Mouse (Mus musculus) heart, embryonic 10.5 days (tissue): ENCODE measurements at regions not wholly inside any gene's neighbourhood (a gene's known extent, or its start where the extent isn't known, plus 50 kb on each side); places are given as distances from the start of the nearest gene placed in this dataset.

Experiments
- DNase-seq: peaks from one replicate; pipeline ENCODE4 v3.0.0-alpha.2; 2017; ENCODE audit warnings: low spot score
- H3K27ac ChIP-seq: fragments of 300-500 bp; sonication (generic); 2 replicates; pipeline ENCODE4 v1.5.1; 2016; ENCODE audit warnings: mild to moderate bottlenecking
- H3K27me3 ChIP-seq: fragments of 300-500 bp; sonication (generic); 2 replicates; pipeline ENCODE4 v1.6.1; 2016; ENCODE audit warnings: mild to moderate bottlenecking; ENCODE audit not compliant: poor library complexity, insufficient read depth, severe bottlenecking
- H3K36me3 ChIP-seq: fragments of 300-500 bp; sonication (generic); 2 replicates; pipeline ENCODE4 v1.6.1; 2016; ENCODE audit warnings: mild to moderate bottlenecking, moderate library complexity
- H3K4me1 ChIP-seq: fragments of 300-500 bp; sonication (generic); 2 replicates; pipeline ENCODE4 v1.6.1; 2016; ENCODE audit warnings: mild to moderate bottlenecking
- H3K4me3 ChIP-seq: fragments of 300-500 bp; sonication (generic); 2 replicates; pipeline ENCODE4 v1.5.1; 2016; ENCODE audit warnings: mild to moderate bottlenecking, moderate library complexity
- H3K9me3 ChIP-seq: fragments of 300-500 bp; sonication (generic); 2 replicates; pipeline ENCODE4 v1.6.1; 2016; ENCODE audit warnings: mild to moderate bottlenecking, moderate library complexity
- WGBS: fragments of 180-500 bp; shearing (Covaris S2); methylation state at CpG from one replicate; pipeline ENCODE4 v1.1.7; 2016; 5-methylcytosine and 5-hydroxymethylcytosine counted together

DNA sequence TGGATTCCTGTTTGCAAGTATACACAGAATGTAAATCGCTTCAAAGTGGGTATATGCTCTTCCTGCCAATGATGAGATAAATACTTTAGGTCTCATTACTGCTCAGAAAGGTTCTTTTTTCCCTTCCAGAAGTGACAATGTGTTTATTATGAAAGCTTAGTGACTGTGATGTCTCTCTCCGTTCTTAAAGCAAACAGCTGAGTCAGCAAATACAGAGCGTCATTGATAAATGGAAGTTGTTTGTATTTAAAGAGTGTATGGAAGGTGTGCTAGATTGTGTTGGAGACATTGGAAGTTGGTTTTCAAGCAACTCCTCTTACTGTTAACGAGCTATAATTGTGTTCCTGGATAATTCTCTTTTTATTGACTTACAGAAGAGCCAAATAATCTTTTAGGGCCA is 408.0 kb downstream of the Prr30 start:
- 73% methylated on average over 4 of the region's 4 CpGs for whole genome bisulfite sequencing
- Histone ChIP-seq H3K9me3 (no peaks in the 10 kb centered on the region), H3K27me3 (no peaks in the 10 kb centered on the region), H3K27ac (no peak overlapping the region), H3K4me1 (no peaks in the 10 kb centered on the region), H3K4me3 (no peak overlapping the region), H3K36me3 (no peaks in the 10 kb centered on the region)
- DNase-seq = no peak

DNA sequence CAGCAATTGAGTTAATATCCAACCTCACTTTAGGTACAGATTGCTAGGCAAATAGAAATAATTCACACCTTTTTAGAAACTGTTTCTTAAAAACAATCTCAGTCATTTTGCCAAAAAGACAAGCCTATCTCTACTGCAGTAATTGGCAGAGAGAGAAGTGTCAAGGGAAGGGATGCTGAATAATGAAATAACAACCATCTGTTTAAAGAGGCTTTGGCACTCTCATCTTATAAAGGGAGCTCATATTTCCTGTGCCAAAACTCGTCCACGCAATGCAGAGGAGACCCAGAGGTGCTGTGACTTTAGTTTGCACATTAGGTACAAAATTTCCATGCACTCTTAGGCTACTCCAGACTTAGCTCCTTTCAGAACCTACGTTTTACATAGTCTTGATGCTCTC is 418.2 kb downstream of the Prr30 start:
- Histone ChIP-seq H3K36me3 (no peaks in the 10 kb centered on the region), H3K4me3 (no peak overlapping the region), H3K9me3 (no peaks in the 10 kb centered on the region), H3K4me1 (no peaks in the 10 kb centered on the region), H3K27me3 (no peaks in the 10 kb centered on the region), H3K27ac (no peak overlapping the region)
- 78% methylated on average over 3 of the region's 3 CpGs for WGBS
- DNase-seq = no peak

DNA sequence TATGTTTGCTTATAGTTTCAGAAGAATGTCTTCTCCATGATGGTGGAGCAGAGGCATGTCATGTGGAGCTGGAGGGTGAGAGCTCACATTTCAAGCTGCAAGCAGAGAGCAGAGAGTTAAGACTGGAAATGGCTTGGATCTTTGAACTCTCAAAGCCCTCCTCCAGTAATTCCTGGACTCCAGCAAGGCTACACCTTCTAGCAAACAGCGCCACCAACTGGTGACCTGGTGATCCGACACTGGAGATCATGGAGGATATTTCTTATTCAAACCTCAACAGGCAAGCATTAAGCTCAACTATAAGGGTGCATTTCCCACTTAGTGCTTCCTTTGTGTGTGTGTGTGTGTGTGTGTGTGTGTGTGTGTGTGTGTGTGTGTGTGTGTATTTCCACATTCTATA is 446.2 kb downstream of the Prr30 start:
- Histone ChIP-seq H3K27ac (no peak overlapping the region), H3K9me3 (no peaks in the 10 kb centered on the region), H3K36me3 (no peaks in the 10 kb centered on the region), H3K4me1 (peaks cover 20% of the 10 kb centered on the region), H3K27me3 (no peaks in the 10 kb centered on the region), H3K4me3 (no peak overlapping the region)
- no peak for DNase-seq
- 42% methylated on average over 2 of the region's 2 CpGs for WGBS

DNA sequence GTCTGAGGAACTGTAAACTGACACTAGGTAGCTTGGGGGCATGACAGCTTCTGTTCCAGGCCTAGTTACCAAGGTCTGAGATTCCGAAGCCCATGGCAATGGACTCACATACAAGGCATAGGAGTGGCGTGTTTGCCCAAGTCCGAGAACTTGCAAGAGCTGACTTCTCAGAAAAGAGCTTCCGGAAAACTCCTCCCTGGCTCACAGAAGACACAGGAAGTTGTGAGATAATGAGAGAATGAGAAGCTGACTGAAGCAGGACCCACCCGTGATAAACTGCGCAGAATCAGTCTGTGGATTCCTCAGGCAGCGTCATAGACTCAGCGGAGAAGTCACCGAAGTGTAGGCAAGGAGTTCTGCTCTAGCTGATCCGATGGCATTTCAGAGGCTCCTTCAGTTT is 447.4 kb downstream of the Prr30 start:
- Histone ChIP-seq H3K4me1 (peaks cover 20% of the 10 kb centered on the region), H3K27ac (no peak overlapping the region), H3K9me3 (no peaks in the 10 kb centered on the region), H3K27me3 (no peaks in the 10 kb centered on the region), H3K36me3 (no peaks in the 10 kb centered on the region), H3K4me3 (no peak overlapping the region)
- DNase-seq = no peak
- 72% methylated on average over 10 of the region's 10 CpGs for WGBS

DNA sequence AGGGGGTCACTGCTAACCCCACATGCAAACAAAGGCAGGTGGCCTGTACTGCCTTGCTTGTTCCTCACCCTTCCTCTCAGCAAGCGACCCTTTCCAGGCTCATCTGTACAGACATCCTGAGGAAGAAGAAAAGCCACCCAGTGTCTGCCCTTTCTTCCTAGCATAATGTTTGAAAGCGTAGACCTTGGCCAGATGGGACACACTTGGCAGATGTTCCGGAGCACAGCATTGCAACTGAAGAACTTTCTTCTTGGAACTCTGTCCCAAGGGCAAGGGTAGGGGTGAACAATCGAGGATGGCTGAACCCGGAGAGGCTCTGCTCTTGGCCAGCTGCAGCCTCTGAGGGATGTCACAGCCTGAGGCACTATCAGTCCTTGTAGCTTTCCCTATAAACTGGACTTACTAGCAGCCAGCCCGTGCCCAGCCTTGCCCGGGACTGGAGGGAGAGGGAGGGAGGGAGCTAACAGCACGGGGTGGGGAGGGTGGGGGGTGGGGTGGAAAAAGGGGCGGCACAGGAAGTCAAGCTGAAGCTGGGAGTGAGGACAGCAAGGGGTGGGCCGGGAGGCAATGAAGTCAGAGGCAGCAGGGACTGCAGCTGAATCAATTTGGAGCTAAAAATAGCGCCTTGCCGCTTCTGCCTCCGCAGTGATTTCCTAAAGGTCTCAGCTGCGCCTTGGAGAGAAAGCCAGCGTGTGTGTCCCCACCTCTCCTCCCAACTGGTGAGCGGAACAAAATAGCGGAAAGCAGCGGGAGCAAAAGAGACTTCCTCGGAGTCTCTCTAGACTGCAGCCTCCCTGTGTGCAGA is 450.2 kb downstream of the Prr30 start:
- WGBS = 10% methylated on average over 19 of the region's 19 CpGs
- H3K4me3 ChIP-seq = peak overlapping the region; percentile 59
- H3K9me3 ChIP-seq = no peaks in the 10 kb centered on the region

DNA sequence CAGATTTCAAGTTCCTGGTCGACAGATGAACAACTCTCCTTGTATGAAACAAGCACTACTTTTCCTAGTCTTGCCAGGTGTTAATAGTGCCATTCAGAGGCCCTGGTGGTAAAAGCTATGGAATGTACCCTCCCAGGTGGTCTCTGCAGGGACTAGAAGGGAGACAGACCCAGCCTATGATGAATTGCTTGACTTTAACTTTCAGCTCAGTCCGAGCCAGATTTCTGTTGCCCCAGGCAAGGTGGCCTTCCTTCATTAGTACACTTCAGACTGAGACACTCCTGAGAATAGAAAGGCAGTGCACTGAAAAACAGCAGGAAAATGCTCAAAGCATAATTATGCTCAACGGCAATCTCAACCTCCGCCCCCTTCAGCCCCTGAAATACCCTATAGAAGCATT is 450.8 kb upstream of the Klf12 start:
- Histone ChIP-seq H3K9me3 (no peaks in the 10 kb centered on the region), H3K36me3 (no peaks in the 10 kb centered on the region), H3K27ac (no peak overlapping the region), H3K4me3 (no peak overlapping the region), H3K4me1 (no peaks in the 10 kb centered on the region), H3K27me3 (no peaks in the 10 kb centered on the region)
- DNase-seq = no peak
- 71% methylated on average over 4 of the region's 4 CpGs for WGBS

More for the DNA sequence above, 450.2 kb downstream of the Prr30 start:
- no peaks in the 10 kb centered on the region for H3K27me3 ChIP-seq
- H3K27ac ChIP-seq = peak overlapping the region; percentile 89
- H3K36me3 ChIP-seq = no peaks in the 10 kb centered on the region
- H3K4me1 ChIP-seq = peaks cover 20% of the 10 kb centered on the region
- peak; percentile 94 for DNase-seq

DNA sequence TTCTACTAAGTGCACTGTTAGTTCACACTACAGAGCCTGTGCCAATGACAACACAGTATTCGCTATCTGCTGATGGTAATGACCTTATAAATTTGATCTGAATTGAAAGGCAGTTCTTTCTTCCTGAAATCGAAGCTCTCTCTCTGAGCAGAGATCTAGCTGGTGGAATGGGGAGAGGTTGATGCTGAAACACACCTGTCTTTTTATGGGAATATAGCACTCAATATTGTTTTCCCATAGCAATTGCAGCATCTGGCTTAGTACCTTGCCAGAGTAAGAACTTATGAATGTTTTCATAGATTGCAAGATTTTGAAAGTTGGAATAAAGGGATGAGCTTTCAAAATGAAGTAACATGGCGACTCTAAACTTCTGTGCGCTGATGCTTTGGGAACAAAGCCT is 444.0 kb upstream of the Klf12 start:
- no peak overlapping the region for H3K4me3 ChIP-seq
- WGBS = 76% methylated on average over 4 of the region's 4 CpGs
- no peak for DNase-seq
- no peaks in the 10 kb centered on the region for H3K27me3 ChIP-seq
- H3K9me3 ChIP-seq = no peaks in the 10 kb centered on the region
- H3K4me1 ChIP-seq = no peaks in the 10 kb centered on the region
- no peaks in the 10 kb centered on the region for H3K36me3 ChIP-seq
- no peak overlapping the region for H3K27ac ChIP-seq

DNA sequence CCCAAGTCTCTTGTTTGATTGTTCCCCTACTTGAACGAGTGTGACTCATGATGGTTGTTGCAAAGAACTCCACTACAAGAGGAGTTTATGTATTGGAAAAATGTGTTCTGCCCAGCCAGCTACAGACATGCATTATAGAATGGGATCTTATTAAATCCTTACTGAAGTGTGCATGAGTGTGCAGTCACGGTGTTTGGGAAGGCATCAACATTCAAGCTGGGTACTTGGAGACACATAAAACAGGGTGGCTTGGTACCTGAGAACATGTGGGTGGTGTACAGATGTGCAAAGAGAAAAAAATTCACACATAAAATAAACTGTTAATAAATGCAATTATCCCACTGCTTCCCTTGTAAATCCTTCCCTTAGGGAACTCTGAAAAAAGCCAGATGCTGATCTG is 443.2 kb upstream of the Klf12 start:
- Histone ChIP-seq H3K4me3 (no peak overlapping the region), H3K27ac (no peak overlapping the region), H3K36me3 (no peaks in the 10 kb centered on the region), H3K27me3 (no peaks in the 10 kb centered on the region), H3K4me1 (no peaks in the 10 kb centered on the region), H3K9me3 (no peaks in the 10 kb centered on the region)
- DNase-seq = no peak
- 67% methylated on average over 2 of the region's 2 CpGs for WGBS

DNA sequence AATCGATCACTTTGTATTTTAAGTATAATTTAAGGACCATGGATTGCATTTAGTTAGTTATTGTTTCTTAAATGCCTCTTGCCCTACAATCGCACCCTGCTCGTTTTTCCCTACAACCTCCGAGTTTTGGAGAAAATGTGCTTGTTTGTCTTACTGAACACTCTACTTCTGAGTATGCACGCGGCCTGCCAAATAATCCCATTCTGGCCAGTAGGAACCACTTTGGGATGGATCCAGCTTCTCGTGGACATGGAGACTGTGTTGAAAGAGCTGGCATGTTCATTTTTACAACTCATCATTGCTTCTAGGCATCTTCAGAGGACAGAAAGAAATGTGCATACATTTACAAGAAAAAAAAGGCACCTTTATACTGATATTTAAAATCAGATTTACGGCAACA is 440.5 kb upstream of the Klf12 start:
- H3K27ac ChIP-seq = no peak overlapping the region
- no peaks in the 10 kb centered on the region for H3K9me3 ChIP-seq
- no peaks in the 10 kb centered on the region for H3K36me3 ChIP-seq
- H3K27me3 ChIP-seq = no peaks in the 10 kb centered on the region
- peaks cover 2% of the 10 kb centered on the region; the same call in 1 of the 2 replicates for H3K4me1 ChIP-seq
- WGBS = 87% methylated on average over 8 of the region's 8 CpGs
- no peak for DNase-seq
- no peak overlapping the region for H3K4me3 ChIP-seq

DNA sequence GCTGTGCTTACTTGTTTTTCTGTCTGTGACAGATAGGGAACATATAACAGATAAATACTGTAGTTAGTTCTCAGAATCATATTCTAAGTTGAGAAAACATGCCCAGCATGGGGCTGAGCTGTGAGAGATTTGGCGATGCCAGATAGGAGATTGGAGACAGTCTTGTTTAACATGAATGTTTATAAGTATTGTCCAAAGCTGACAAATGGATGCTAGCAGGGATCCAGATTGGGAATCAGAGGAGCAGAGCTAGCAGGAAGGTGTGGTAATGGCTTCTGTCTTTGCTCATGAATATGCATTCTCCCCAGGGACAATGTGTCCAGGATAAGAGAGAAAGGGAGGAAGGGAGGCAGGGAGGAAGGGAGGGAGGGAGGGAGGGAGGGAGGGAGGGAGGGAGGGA is 436.2 kb upstream of the Klf12 start:
- H3K4me3 ChIP-seq = no peak overlapping the region
- 62% methylated on average over 1 of the region's 1 CpGs for WGBS
- H3K36me3 ChIP-seq = no peaks in the 10 kb centered on the region

DNA sequence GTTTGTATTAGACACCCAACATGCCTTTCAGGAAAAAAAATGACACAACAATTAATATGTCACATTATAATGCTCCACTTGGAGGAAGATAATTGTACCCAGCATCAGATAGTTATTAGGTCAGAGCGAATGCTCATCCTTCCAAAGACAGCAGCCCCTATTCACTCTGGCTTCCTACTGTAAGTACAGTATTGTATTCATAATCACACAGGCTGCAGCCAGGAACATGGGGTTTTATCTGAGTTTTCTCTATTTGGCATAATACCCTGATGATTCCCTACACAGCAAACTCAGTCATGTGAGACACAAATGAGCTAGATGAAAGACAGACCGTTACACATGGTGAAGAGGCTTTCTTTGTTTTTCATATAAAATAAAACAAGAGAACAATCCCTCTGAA is 430.5 kb upstream of the Klf12 start:
- H3K4me1 ChIP-seq = peaks cover 5% of the 10 kb centered on the region; the same call in 1 of the 2 replicates
- no peak for DNase-seq
- 78% methylated on average over 2 of the region's 2 CpGs for WGBS
- H3K27ac ChIP-seq = no peak overlapping the region
- H3K4me3 ChIP-seq = no peak overlapping the region
- H3K36me3 ChIP-seq = no peaks in the 10 kb centered on the region
- 0 out of 2 replicates have a peak, but pooled peaks cover 4% of the 10 kb centered on the region for H3K27me3 ChIP-seq
- no peaks in the 10 kb centered on the region for H3K9me3 ChIP-seq

More for the DNA sequence above, 436.2 kb upstream of the Klf12 start:
- Histone ChIP-seq H3K27ac (no peak overlapping the region), H3K27me3 (no peaks in the 10 kb centered on the region), H3K9me3 (no peaks in the 10 kb centered on the region), H3K4me1 (peaks cover 7% of the 10 kb centered on the region; the same call in 1 of the 2 replicates)
- no peak for DNase-seq

DNA sequence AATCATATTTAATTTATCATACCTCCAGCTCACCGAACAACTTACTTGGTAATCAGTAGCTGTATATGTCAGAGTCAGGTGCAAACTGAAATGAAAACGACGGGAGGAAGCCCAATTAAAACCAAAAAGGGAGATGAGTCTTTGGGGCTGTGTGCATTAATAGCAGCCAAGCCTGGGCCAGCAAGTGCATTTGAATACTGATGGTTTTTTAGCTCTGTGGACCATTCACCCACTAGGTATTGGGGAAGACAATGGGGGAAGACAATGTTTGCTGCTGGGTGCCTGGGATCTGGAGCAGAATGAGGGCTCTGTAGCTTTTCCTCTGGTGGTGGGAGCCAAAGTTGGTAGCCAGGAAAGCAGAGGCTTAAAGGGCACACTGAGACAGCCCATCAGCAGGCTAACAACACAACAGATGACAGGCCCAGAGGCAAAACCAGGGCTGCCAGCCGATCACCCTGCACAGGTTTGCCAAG is 429.6 kb upstream of the Klf12 start:
- H3K4me1 ChIP-seq = no peaks in the 10 kb centered on the region
- 80% methylated on average over 4 of the region's 4 CpGs for WGBS
- no peaks in the 10 kb centered on the region for H3K9me3 ChIP-seq
- H3K27me3 ChIP-seq = 0 out of 2 replicates have a peak, but pooled peaks cover 4% of the 10 kb centered on the region
- DNase-seq = no peak
- H3K27ac ChIP-seq = no peak overlapping the region
- no peak overlapping the region for H3K4me3 ChIP-seq
- H3K36me3 ChIP-seq = no peaks in the 10 kb centered on the region

DNA sequence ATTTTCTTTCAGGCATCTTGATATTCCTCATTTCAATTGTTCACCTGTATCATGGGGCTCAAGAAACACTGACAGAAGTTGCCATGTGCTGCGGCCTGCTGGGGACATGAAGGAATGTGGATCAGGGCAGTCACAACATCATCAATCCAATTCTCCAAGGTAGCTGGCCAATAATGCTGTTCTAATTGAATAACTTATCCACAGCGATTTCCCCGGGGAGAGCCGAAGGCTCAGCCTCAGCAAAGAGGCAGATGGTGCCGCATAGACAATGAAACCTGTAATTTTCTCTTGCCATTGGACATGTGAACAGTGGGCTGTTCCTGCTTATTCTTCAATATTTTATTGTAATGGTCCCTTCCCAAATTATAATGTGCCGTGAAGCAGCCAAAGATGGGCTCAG is 429.1 kb upstream of the Klf12 start:
- 90% methylated on average over 6 of the region's 6 CpGs for WGBS
- Histone ChIP-seq H3K9me3 (no peaks in the 10 kb centered on the region), H3K36me3 (no peaks in the 10 kb centered on the region), H3K27me3 (0 out of 2 replicates have a peak, but pooled peaks cover 4% of the 10 kb centered on the region), H3K4me1 (no peaks in the 10 kb centered on the region), H3K4me3 (no peak overlapping the region), H3K27ac (no peak overlapping the region)
- no peak for DNase-seq
